Mouse (Mus musculus) neural tube, embryonic 14.5 days (tissue): ENCODE measurements at regions not wholly inside any gene's neighbourhood (a gene's known extent, or its start where the extent isn't known, plus 50 kb on each side); places are given as distances from the start of the nearest gene placed in this dataset.
"Not testable (repeated sequence)": the region's sequence is repeated elsewhere in the genome, so short reads cannot be mapped to it uniquely, and the experiment has no call there.

Experiments used
- ATAC-seq: fragments of 200-750 bp; cut with Nextera tagmentation; 2 replicates; pipeline ENCODE4 v1.8.0; 2017; ENCODE audit warnings: low read depth, mild to moderate bottlenecking, moderate TSS enrichment, moderate library complexity
- H3K27ac ChIP-seq: fragments of 300-500 bp; sonication (generic); 2 replicates; pipeline ENCODE4 v1.5.1; 2014; ENCODE audit warnings: low read depth, mild to moderate bottlenecking, control low read depth, low read length, moderate library complexity, mixed read lengths
- H3K27me3 ChIP-seq: fragments of 300-500 bp; sonication (generic); 2 replicates; pipeline ENCODE4 v1.6.1; 2014; ENCODE audit warnings: low read length; ENCODE audit not compliant: control insufficient read depth, insufficient read depth
- H3K36me3 ChIP-seq: fragments of 300-500 bp; sonication (generic); 2 replicates; pipeline ENCODE4 v1.6.1; 2014; ENCODE audit warnings: low read length, mixed read lengths; ENCODE audit not compliant: control insufficient read depth, insufficient read depth
- H3K4me1 ChIP-seq: fragments of 300-500 bp; sonication (generic); 2 replicates; pipeline ENCODE4 v1.6.1; 2014; ENCODE audit warnings: low read length; ENCODE audit not compliant: control insufficient read depth, insufficient read depth
- H3K4me2 ChIP-seq: fragments of 300-500 bp; sonication (generic); 2 replicates; pipeline ENCODE4 v1.6.1; 2014; ENCODE audit warnings: mild to moderate bottlenecking, low read depth, low read length, control low read depth
- H3K4me3 ChIP-seq: fragments of 300-500 bp; sonication (generic); 2 replicates; pipeline ENCODE4 v1.5.1; 2014; ENCODE audit warnings: low read depth, low read length, control low read depth, mixed read lengths
- H3K9ac ChIP-seq: fragments of 300-500 bp; sonication (generic); replicated peaks from 2 replicates; pipeline ENCODE4 v1.6.1; 2014; ENCODE audit warnings: low read depth, mild to moderate bottlenecking, control low read depth, low read length, mixed read lengths
- H3K9me3 ChIP-seq: fragments of 300-500 bp; sonication (generic); 2 replicates; pipeline ENCODE4 v1.6.1; 2016; ENCODE audit warnings: low read length; ENCODE audit not compliant: control insufficient read depth
- WGBS: fragments of 180-500 bp; shearing (Covaris S2); extraction: QIAGEN DNeasy Blood & Tissue Kit; methylation state at CpG from one replicate; pipeline ENCODE4 v1.1.7; 2014; 5-methylcytosine and 5-hydroxymethylcytosine counted together

DNA sequence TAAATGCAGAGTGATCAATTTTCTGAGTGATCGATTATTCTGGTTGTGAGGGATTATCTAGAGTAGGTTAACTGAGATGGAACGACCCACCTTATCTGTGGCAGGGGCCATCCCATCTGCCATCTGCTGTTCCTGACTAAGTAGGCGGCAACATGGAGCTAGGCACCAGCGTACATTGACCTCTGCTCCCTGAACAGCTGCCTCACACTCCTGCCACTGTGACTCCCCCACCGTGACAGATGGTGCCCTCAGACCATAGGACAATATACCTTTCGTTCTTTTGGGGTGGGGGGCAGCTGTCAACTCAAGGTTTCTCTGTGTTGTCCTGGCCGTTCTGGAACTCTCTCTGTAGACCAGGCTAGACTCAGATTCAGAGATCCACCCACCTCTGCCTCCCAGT, 262.7 kb downstream of the Prex1 start:
- Histone ChIP-seq H3K36me3 (no peaks in the 10 kb centered on the region), H3K4me1 (peaks cover 8% of the 10 kb centered on the region; the same call in 1 of the 2 replicates), H3K9me3 (no peaks in the 10 kb centered on the region), H3K27me3 (no peaks in the 10 kb centered on the region), H3K9ac (no peak overlapping the region), H3K27ac (no peak overlapping the region), H3K4me3 (no peak overlapping the region), H3K4me2 (no peak overlapping the region)
- 65% methylated on average over 7 of the region's 7 CpGs for WGBS
- ATAC-seq, result no peak

DNA sequence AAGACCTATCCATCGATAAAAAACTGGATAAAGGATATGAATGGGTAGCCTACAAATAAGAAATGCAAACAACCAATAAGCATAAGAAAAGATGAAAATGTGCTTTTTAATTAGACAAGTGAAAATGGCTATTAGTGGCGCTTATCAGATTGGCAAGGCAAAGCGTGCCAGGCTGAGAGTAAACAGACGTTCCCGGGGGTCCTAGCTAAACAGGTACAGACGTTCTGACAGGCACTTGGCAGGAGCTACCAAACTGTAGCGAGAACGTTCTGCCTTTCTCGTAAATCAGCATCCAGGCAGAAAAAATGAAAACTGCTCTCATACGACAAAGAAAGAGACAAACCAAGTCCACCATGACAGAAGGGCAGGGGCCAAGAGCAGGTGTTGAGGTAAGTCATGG, 263.3 kb downstream of the Prex1 start:
- Histone ChIP-seq H3K4me3 (no peak overlapping the region), H3K4me2 (no peak overlapping the region), H3K9me3 (no peaks in the 10 kb centered on the region), H3K27ac (no peak overlapping the region), H3K4me1 (peaks cover 9% of the 10 kb centered on the region), H3K36me3 (no peaks in the 10 kb centered on the region), H3K27me3 (no peaks in the 10 kb centered on the region), H3K9ac (no peak overlapping the region)
- 54% methylated on average over 10 of the region's 10 CpGs for WGBS
- ATAC-seq, result no peak

DNA sequence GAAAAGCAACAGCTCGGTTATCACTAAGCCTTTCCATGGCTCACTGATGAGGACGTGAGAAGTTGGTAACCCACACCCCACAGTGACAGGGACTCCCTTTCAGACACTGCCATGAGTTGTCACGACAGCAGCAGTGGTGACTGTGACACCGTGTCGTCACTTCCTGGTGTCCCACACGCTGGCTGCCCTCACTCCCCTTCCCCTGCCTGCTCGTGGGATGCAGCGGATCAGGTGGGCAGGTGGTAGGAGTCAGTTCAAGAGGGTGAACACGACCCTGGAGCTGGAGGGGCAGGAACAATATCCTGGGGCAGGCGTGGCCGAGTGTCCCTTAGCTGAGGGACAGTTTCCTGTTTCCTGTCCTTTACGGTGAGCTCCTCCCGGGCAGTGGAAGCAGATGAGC, 264.9 kb downstream of the Prex1 start:
- Histone ChIP-seq H3K9ac (no peak overlapping the region), H3K27ac (no peak overlapping the region), H3K27me3 (no peaks in the 10 kb centered on the region), H3K4me2 (no peak overlapping the region), H3K4me1 (peaks cover 9% of the 10 kb centered on the region), H3K9me3 (no peaks in the 10 kb centered on the region), H3K36me3 (no peaks in the 10 kb centered on the region), H3K4me3 (no peak overlapping the region)
- no peak for ATAC-seq
- 70% methylated on average over 13 of the region's 13 CpGs for WGBS

DNA sequence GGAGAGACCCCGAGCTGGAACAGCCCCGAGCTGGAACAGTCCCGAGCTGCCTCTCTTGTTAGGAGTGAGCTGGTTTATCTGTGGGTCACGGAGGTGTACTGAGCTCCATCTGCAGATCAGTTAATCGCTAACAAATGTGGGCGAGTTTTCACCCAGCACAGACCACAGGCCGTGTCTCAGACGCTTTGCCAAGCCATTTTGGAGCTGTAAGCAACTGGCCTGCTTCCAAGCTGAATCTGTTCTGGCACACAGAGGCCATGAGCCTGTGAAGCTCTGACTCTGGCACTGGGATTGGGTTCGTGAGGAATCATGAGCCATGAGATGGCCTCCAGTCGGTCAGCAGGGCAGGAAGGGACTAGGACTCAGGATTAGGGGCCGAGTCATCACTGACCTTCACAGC, 265.5 kb downstream of the Prex1 start:
- no peak for ATAC-seq
- no peak overlapping the region for H3K4me2 ChIP-seq
- H3K9ac ChIP-seq, result no peak overlapping the region
- peak overlapping the region; percentile 35; the same call in 1 of the 2 replicates for H3K27ac ChIP-seq
- no peaks in the 10 kb centered on the region for H3K27me3 ChIP-seq
- 53% methylated on average over 11 of the region's 11 CpGs for WGBS
- H3K4me3 ChIP-seq, result no peak overlapping the region
- H3K36me3 ChIP-seq, result no peaks in the 10 kb centered on the region
- no peaks in the 10 kb centered on the region for H3K9me3 ChIP-seq
- H3K4me1 ChIP-seq, result peaks cover 15% of the 10 kb centered on the region

DNA sequence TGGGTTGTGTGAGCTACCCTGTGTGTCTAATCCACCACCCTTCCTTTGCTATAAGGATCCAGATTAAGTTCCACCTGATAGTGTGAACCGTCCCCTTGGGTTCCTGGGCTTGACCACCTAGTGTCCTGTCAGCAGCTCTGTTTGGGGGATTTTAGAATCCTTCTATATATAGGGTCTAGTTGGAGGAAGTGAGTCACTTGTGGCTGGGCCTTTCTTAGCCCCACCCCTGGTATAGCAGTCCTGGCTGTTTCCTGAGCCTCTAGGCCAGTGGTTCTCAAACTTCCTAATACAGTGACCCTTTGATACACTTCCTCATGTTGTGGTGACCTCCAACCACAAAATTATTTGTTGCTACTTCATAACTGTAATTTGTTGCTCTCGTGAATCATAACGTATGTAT, 267.1 kb downstream of the Prex1 start:
- peaks cover 20% of the 10 kb centered on the region for H3K4me1 ChIP-seq
- no peaks in the 10 kb centered on the region for H3K9me3 ChIP-seq

DNA sequence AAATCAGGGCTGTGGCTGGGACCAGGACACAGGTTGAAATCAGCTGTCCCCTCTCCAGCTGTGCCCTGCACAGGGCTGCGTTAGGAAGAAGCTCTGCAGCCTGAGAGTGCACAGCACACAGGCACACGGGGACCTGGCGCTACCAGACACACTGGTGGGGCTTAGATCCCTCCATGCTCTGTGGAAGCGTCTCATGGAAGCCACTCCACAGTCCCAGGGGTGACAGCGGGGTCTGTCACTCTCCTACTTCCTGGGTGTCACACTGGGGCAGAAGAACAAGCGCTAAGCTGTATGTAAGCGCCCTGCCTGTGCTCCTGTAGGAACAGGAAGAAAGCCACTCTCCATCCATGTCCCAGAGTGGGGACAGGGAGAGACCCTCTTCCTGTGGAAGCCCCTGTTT, 267.8 kb downstream of the Prex1 start:
- ATAC-seq, result peak; percentile 26; the same call in 1 of the 2 replicates
- H3K9ac ChIP-seq, H3K4me3 ChIP-seq, H3K36me3 ChIP-seq, H3K9me3 ChIP-seq, H3K27me3 ChIP-seq, H3K4me2 ChIP-seq: not testable (repeated sequence)
- 0 out of 2 replicates have a peak overlapping the region, but pooled peaks have one; percentile 28 for H3K27ac ChIP-seq
- WGBS, result 53% methylated on average over 7 of the region's 7 CpGs
- peaks cover 20% of the 10 kb centered on the region for H3K4me1 ChIP-seq

More for the DNA sequence above, 267.1 kb downstream of the Prex1 start:
- no peak overlapping the region for H3K27ac ChIP-seq
- no peak overlapping the region for H3K9ac ChIP-seq
- H3K36me3 ChIP-seq, result no peaks in the 10 kb centered on the region
- H3K27me3 ChIP-seq, result no peaks in the 10 kb centered on the region
- ATAC-seq, result no peak
- H3K4me2 ChIP-seq, result no peak overlapping the region
- 78% methylated on average over 3 of the region's 3 CpGs for WGBS
- H3K4me3 ChIP-seq, result no peak overlapping the region

DNA sequence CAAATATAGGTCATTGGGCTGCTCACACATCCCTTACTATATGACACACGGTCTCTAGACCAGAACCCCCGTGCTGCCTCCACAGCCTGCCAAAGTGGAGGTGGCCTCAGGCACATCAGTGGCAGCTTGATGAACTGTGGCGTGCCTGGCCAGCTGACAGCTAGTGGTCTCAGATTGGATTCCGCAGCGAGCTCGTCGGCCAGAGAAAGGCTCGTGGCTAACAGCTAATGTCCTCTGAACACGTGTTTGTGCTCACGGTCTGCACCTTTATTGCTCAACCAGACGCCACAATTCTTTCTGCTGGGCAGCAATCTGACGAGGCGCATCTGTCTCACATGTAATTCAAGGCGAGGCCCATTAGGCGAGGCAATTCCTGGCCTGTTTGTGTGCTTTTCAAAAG, 270.6 kb downstream of the Prex1 start:
- H3K9ac ChIP-seq, result no peak overlapping the region
- no peaks in the 10 kb centered on the region for H3K9me3 ChIP-seq
- H3K36me3 ChIP-seq, result no peaks in the 10 kb centered on the region
- no peaks in the 10 kb centered on the region for H3K27me3 ChIP-seq
- H3K27ac ChIP-seq, result peak overlapping the region; percentile 67
- no peak overlapping the region for H3K4me3 ChIP-seq
- 9% methylated on average over 15 of the region's 15 CpGs for WGBS
- no peak overlapping the region for H3K4me2 ChIP-seq
- ATAC-seq, result peak; percentile 28; the same call in 1 of the 2 replicates
- H3K4me1 ChIP-seq, result peaks cover 15% of the 10 kb centered on the region

DNA sequence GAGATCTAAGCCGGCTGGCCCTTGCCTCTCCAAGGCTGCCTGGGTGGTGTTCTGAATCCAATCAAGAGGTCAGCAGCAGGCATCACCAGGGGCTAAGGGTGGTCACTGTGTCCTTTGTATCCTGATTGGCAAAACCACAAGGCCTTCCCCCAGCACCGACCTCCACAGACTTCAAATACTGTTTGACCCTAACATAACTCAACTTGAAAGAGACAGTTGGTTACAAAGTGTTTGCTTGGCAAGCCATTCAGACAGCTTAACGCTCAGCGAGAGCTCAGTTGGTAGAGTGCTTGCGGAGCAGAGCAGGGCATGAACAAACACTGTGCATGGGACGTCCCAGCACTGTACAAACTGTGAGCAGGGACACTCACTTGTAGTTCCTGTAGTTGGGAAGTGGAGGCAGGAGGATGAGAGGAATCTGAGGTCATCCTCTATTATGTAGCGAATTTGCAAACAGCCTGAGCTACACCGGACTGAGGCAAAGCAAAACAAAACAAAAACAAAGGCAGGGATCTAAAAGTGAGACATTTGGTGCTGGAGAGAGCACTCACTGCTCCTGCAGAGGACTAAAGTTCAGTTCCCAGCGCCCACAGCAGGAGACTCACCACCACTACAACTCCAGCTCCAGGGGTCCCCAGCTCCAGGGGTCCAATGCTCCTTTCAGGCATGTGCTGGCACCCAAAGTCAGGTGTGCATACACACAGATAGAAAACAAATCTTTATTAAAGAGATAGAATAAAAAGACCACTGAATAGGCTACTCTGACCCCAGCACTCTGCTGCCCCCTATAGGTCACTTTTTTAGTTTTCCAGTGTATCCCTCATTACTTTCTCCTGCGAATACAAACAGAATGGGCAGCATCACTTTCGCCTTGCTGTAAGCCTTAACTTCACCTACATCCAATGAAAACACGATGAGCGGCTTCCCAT, 273.5 kb downstream of the Prex1 start:
- peaks cover 11% of the 10 kb centered on the region for H3K4me1 ChIP-seq
- no peaks in the 10 kb centered on the region for H3K9me3 ChIP-seq
- H3K27me3 ChIP-seq, result no peaks in the 10 kb centered on the region
- 49% methylated on average over 13 of the region's 13 CpGs for WGBS
- H3K9ac ChIP-seq, result no peak overlapping the region
- no peak overlapping the region for H3K27ac ChIP-seq
- no peak for ATAC-seq
- no peaks in the 10 kb centered on the region for H3K36me3 ChIP-seq
- no peak overlapping the region for H3K4me2 ChIP-seq
- no peak overlapping the region for H3K4me3 ChIP-seq

DNA sequence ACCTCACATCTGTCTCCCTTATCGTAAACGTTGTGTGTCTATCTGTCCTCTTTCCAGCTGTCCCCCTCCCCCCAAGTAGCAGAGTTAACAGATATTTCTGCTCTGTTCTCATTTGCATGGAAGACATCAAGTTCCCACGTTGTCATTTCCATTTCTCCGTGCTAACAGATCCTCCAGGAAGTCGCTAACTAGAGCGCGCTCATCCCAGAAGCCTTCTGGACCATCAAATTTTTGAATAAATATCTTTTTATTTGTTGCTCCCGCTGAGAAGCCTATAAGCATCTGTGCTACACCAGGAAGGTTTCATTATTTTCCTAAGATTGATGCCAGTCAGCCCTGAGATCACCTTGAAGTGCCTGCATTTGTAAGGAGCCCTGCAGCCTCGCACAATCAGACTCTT, 275.4 kb downstream of the Prex1 start:
- no peaks in the 10 kb centered on the region for H3K27me3 ChIP-seq
- H3K4me2 ChIP-seq, result no peak overlapping the region
- no peaks in the 10 kb centered on the region for H3K9me3 ChIP-seq
- WGBS, result 49% methylated on average over 9 of the region's 9 CpGs
- ATAC-seq, result no peak
- H3K36me3 ChIP-seq, result no peaks in the 10 kb centered on the region
- H3K4me1 ChIP-seq, result peaks cover 19% of the 10 kb centered on the region
- no peak overlapping the region for H3K4me3 ChIP-seq
- no peak overlapping the region for H3K9ac ChIP-seq
- H3K27ac ChIP-seq, result no peak overlapping the region
